Mouse (Mus musculus) cerebellum, adult 11-12 months (tissue): Measurements from ENCODE around the gene Sp100.
"Not testable (repeated sequence)": the region's sequence is repeated elsewhere in the genome, so short reads cannot be mapped to it uniquely, and the experiment has no call there.

Experiments
- DNase-seq: peaks from one replicate; pipeline ENCODE4 v3.0.0; 2022

The Sp100 gene

DNA sequence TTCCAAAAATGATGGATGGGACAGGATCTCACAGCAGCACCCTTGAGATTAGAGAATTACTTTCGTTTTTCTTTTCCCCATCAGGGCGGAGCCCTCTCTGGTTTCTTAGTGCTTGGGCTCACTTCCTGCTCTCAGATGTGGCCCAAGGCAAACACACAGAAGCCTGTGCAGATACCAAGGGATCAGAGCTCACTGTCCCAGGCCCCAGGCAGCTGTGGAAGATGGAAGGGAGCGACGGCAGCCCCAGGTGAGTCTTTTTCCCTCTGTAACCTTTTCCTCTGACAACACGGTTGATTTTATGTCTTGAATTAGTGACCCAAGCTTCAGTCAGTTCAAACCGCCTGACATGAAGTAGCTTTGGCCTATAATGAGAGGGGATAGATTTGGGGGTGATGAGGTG, at the start of gene Sp100:
Gene Sp100, plus strand, starts transcription at position 108 of the 400 bp plus-strand sequence.
- not testable (repeated sequence) for DNase-seq

DNA sequence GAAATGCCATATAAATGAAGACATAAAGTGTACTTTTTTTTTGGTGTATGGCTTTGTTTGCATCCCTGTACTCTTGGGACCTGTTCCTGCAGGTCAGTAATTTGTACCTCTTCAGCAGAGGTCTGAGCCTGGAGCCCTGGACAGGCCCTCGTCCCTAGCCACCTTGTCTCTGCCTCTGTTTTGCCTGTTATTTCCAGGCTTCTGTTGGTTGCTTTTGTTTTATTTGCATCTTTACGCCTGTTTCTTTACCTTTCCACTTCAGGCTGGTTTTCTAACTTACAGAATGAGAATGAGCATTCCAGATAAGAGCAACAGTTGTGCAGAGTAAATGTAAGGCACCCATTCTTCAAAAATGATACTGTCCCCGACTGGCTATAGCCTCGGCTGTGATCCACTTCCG, 49.7 kb upstream of the Sp100 start, which contains the start of gene Sp140:
Gene Sp140, plus strand, starts transcription at position 301 of the 400 bp plus-strand sequence.
- not testable (repeated sequence) for DNase-seq

DNA sequence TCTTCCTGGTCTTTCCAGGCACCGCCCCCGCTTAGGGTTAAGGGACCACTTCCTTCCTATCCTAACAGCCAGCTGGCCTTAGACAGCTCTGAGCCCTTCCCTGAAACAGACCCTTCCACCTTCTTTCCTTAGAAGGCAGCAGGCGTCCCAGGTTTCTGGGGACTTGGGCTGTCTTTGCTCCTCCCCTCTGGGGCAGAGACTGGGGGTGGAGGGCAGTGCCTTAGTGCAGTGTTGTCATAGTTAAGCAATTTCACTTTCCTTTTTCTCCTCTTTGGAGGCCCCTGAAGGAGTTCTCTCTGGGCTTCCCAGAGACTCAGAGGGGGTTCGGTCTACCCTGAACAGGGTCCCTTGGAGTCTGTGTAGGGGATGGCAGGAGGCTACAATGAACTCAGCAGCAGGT, 49.0 kb upstream of the Sp100 start:
- not testable (repeated sequence) for DNase-seq

DNA sequence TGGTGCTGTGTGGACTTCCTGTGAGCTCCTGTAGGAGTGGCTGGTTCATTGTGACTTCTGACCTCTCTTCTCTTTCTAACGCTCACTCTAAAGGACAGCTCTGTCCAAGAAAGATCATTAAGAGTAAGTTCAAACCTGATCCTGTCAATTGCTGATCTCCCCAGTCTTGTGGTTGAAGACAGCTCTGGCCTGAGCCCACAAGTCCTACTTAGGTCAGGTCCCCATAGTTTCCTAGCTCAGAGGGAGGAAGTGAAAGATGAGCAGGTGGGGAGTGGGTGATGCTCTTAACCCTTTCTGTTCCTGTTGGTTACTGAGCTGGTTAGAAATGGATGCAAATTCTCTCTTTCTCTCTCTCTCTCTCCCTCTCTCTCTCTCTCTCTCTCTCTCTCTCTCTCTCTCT, 45.4 kb upstream of the Sp100 start:
- not testable (repeated sequence) for DNase-seq

DNA sequence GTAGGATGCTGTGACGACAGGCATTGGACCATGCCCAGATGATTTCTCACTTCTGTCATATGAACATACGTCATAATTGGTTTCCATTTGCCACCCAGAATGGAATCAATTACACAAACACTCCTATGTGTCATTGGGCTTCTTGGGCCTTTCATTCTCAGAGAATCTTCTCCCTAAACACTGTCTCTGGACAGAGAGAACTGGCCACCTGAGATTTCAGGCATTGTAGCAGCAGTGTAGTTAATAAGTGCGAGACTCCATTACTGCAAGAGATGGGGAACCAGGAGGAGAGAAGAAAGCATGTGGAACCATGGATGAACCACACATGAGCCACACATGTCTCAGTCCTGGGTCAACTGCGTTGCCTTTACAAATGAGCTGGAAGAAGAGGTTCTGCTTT, 41.4 kb upstream of the Sp100 start:
- not testable (repeated sequence) for DNase-seq

DNA sequence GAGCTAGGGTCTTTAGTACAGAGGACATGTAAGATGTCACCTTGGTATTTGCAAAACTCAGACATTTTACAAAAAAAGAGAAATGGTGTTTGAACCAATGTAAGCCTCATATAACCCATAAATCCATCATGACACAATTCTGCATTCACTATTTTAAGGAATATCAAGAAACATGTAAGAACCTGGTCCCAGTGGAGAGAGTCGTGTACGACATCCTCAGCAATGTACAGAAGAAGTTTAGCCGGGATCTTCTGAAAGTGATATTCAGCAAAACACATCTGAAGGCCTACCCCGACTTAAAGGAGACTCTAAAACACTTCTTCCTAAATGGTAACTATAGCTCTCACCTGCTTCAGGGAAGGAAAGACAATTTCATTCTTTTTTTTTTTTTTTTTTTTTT, 39.2 kb upstream of the Sp100 start:
- not testable (repeated sequence) for DNase-seq

DNA sequence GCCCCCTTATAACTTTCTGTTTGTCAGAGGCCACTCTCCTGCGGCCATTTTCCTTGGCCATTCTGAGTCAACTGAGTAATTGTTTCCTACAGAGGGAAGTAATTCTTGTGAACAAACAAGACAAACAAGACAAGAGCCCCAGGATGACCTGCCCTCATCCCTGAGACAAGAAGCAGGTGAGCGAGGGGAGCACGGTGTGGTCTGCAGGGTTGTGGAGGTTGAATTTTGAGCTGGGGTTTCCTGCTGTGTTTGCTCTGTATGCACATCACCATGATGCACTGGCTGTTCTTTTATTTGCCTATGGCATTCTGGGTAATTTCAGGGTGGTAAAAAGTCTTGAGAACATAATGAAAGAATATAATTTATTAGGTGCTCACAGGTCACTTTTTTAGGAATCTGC, 34.7 kb upstream of the Sp100 start:
- DNase-seq: not testable (repeated sequence)

DNA sequence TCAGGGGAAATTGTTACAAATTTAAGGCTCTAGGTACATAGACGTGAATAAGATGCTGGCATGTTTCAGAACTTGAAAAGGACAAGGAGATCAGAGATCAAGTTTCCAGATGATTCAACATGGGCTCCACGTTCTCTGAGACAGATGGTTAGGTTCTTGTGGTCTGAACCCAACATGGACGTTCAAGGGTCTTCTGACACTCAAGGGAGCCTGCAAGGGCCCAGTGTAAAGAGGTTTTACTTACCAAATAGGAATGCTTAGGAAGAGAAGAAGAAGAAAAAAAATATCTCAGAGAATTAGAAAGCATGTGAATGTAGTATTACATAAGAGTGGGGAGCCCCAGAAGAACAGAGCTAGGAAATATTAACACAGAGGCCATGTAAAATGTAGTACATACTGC, 34.0 kb upstream of the Sp100 start:
- not testable (repeated sequence) for DNase-seq

DNA sequence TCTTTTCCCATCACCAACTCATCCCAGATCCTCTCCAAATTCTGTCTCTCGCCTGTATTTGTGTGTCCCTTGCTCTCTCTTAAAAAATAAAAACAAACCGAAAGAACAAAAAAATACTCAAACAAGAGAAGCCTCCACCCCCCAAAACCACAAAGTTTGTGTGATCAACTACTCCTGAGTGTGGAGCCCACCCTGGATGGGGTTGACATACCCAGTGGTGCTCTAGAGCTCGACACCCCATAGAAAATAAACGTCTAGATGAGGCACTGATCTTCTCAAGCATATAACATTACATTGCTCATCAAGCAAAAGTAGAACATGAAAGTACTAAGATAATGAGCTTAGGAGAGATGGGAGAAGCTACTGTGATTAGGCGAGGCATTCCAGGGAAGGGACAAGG, 32.6 kb upstream of the Sp100 start:
- not testable (repeated sequence) for DNase-seq

DNA sequence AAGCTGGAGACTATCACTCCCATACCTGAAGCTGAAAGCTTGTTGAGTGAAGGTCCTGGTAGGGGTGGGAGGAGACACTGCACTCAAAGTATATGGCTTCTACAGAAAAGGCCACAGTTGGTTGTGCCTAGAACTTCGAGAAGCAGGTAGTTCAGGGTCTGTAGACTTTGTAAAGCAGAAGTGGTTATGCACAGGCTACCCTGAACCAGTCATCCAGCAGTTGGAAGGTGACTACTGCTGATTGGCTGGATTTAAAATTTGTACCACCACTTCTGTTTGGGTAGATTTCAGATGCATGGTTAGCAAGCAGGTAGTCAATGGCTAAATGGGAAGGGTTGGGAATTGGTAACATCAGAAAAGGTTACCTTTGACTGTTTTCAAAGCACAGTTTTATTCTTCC, 31.1 kb upstream of the Sp100 start:
- DNase-seq: not testable (repeated sequence)

DNA sequence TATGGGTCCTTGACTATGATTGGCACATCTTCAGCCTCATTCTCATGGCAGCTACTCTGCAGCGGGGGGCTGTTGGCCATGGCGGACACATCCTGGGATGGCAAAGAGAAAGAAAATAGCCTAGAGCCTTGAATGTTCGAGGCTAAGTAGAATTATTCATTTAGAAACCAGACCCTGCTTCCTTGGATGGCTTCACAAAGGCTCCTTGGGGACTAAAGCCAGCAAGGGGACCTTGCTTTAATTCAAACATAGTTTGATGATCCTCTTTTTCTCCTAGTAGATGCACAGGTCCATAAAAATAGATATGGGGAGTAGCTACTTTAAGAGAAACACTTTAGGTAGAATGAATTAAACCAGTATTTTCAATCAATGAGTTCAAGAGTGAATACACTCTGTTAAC, 12.9 kb upstream of the Sp100 start:
- DNase-seq: not testable (repeated sequence)

DNA sequence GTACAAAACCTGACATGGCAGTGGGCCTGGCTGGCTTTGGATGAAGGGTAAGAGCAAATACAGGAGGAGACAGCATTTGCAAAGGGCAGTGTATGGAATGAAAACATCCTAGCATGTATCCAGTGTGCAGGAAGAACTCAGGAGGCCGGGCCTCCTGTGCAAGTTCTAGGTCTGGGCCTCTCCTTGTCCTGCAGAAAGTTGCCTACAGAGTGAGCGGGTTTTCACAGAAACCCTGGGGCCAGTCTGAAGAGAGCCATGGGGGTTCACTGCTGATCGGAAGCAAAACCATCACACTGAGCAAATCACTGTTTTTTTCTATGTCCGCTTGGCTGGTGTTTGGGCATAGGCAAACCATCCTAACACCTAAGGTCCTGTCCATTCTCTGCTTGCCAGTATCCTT, 11.6 kb upstream of the Sp100 start:
- DNase-seq: not testable (repeated sequence)

DNA sequence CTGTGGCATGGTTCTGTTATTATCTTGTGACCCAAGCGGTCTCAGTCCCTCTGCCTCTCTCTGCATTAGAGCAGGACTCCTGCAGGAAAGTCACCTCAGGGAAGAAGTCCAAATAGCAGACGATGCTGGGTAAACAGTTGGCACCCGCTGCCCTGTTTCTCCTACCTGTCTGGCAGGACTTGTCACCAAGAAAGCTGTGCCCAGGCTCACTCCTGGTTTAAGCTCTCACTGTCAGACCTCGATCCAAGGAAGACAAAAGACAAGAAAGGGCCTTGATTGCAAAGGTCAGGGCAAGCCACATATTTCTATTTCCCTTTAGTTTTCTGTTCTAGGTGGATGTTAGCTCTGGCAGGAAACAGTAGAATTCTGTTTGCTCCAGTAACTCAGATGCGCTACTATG, 736 bp downstream of the Sp100 start:
- DNase-seq: not testable (repeated sequence)

DNA sequence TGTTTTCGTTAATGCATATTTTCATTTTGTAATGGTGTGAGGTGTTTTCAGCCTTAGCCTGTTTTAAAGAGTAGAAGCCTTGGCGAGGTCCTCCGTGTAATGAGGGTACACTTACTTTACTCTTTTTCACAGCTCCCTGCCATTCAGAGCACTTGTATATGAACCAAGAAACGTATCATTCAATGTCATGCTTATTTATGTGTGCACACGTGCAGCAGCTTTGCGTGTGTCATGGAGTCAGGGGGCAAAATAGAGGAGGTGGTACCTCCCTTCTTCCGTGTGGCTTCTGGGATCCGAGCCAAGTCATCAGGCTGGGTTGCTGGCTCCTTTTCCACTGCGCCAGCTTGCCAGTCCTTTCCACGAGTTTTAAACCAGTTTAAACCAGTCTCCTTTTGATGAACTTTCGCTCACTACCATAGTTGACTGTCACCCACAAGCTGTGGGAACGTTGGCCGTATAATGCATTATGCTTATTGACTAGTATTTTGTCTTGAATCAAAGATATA, 2.0 kb downstream of the Sp100 start:
- not testable (repeated sequence) for DNase-seq

DNA sequence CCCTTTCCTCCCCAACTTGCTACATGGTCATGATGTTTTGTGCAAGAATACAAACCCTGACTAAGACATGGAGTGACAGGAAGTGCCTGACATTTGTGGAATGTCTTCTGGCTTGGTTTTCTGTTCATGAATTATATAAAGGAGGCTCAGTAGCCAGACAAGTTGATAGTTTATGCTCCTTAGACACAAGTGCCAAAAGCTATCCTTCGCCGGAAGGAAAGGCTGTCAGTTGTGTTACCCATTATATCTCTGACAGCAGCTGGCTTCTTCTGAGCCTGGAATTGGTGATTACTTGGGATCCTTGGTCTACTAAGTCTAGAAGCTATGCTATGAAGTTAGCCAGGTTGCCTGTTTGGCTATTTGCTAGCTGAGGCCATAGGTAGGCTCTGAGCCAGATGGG, 7.4 kb downstream of the Sp100 start:
- not testable (repeated sequence) for DNase-seq

DNA sequence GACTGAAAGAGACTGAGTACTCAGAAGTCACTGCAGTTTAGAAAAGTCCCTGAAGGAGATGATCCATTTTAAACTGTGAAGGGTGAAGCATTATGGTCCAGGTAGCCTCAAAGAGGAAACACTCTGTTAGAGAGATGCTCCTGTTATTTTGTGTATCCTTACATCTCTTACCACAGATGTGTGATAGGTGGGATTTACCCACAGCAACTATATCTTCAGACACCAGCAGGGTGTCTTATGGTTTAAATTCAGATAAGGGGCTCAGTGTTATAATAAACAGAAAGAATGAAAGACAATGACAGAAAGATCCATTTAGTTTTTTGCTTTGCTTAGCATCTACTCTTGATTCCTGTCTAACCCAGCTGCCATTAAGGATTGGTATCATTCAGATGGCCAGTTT, 14.5 kb downstream of the Sp100 start:
- no peak for DNase-seq

DNA sequence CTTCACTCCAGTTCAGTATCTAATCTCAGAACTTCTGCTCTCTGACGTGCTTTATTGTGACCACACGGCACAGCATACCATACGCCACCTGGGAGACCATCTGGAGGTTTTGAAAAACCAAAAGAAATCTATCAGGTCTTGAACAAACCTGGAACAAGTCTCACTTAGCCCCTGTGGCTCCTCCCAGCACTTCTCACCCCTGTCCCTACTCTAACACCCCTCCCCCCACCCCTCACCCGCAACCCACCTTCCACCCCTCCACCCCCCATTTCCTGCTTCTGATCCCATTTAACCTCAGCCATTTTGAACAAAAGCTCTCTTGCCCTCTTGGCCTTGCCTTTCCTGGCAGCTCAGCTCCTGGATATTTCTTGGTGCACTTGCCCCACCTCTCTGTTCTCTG, 30.4 kb downstream of the Sp100 start:
- DNase-seq: no peak

DNA sequence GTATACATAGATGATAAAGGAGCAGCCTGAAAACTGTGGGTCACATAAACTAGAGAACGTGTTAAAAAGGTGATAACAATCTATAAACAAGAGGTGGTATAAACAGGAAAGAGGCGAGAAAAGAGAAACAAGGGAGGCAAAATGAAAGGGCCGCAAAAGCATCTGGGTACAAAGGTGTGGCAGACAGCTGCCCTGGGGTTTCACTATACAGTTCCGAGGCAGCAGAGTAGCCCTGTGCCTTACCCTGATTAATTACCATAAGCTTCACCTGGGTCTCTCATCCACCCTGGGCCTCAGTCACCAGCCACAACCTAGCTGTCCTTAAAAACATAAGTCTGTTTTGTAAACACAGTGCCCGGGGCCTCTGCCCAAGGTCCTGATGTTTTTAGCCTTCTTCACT, 36.9 kb downstream of the Sp100 start:
- no peak for DNase-seq

DNA sequence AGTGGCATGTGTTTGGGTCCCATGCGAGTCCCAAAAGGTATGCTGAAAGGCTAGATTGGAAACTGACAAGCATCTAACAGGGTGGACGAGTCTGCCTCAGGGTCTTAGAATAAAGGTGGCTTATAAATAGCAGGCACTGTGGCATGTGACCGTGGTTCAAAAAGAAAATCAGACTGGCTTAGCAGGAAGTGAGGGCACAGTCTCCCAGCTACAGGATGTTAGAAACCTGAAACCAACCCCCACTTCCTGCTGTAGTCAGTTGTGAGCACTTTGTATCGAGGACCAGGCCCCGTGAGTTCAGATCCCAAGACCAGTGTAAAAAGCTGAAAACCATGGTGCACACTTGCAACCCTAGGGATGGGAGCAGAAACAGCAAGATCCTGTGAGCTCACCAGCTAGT, 37.6 kb downstream of the Sp100 start:
- no peak for DNase-seq

DNA sequence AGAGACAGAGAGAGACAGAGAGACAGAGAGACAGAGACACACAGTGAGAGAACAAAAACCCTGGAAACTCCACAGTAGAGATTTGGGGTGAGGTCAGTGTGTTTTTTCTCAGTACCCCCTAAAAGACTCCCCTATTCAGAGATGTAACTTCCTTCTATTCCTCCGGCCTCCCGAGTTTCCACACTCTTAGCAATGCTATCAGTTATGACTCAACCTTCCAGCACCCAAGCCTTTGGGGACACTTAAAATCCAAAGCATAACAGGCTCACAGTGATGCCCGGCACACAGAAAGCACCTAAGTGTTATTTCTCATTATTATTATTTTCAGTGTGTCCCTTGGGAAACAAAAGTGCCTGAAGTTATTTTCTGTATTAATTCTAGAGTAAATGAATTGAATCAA, 40.8 kb downstream of the Sp100 start:
- DNase-seq: no peak

DNA sequence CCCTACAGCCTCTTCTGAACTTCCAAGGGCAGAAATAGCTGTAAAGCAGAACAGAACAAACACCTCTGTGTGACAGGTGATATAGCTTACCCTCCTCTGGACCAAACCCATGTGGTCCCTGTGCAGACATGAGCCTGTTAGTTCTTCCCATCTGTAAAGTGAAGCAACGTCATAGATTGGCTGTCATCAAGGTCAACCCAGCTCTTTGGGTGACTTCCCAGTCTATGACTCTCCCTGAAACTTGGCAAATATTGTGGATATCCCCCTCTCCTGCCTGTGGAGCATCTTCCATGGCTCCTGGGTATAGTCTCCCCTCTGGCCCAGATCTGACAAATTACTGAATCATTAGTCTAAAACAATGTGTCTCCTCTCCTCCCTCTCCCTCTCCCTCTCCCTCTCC, 42.5 kb downstream of the Sp100 start:
- no peak for DNase-seq

DNA sequence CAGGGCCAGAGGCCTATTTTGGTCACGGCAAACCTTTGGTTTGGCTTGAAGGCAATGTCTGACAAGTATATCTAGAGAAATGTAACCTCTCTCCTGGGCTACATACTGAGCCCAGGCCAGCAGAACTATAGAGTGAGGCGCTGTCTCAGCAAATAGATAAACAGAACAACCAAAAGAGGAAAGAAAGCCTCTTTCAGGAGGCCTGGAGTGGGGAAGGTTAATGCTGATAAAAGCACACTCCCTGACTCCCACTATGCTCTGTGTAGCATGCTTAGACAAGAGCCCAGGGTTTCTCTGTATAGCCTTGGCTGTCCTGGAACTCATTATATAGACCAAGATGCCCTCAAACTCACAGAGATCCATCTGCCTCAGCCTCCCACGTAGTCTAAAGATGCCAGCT, 43.5 kb downstream of the Sp100 start:
- DNase-seq: no peak

DNA sequence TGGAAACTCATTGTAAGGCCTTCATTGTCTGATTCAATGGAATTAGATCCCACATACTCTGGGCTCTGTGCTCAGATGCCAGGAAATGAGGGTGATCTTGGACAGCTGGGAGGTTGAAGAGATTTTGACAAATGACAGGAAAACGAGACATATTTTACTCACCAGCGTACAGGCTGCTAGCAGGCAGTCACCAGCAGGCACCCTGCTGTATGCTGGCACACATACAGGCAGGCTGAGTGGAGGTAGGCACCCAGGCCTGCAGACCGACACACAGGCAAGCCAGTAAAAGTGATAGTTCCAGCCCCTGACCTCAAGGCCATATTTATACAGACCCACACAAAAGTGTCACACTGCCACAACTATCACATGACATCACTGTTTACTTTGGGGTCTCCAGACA, 45.9 kb downstream of the Sp100 start:
- no peak for DNase-seq

DNA sequence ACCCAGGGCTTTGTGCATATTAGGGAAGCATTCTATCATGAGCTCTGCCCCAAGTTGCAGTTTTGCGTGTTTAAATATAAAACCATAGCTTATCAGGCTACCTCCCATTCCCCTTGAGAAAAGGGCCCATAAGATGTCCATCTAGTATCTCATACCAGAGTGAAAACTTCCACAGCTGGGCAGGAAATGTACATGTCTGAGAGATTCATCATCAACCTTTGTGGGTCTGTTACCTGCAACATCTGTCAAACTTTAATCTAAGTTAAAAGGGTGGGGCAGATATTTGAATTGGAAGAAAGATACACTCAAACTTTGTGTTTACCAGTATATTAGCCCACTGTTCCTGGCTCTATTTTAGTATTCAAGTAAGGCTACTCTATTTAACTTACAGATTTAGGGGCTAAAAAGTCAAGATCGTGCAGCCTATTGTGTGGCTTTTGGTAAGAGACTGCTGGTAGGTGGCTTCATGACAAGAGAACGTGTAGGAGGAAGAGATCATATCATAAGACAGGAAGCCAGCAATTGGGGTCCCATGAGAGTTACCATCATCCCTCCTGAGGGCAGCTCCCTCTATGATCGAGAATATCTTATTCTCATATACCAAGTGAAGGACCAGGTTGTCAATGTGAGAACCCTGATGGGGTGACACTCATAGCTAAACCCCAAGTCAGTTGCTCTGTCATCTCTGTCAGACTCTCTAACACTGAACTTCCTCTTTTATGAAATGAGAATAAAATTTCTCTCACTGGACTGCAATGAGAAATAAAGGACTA, 48.1 kb downstream of the Sp100 start:
- DNase-seq: no peak

DNA sequence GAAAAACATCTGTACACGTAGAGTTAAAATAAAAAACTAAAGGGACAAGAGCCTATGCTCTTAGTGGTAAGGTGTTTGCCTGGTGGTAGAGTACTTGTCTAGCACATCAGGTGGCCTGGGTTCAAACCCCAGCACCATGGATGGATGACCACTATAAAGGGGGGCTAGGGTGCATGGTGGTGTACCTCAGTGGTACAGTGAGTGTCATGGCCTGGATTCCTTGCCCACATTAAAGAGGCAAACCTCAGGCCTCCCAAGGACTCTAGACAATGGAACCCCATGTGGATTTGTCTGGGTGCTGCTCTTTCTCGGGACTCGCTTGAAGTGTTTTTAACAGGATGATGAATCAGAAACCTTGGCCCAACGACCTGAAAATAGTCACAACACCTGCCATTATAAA, 52.7 kb downstream of the Sp100 start:
- no peak for DNase-seq
